In genomic region chr2:158734500-158735152, GRCm38 (mm10) we compare ENCODE assay signal across 10 mouse cellular contexts. TPM values are rescaled to one million over a fixed set of nuclear protein-coding genes. Genes with fewer than 3 reads are reported as not detected.
DNase-seq lines count a peak whose midpoint lies in the region; ATAC-seq and TF ChIP-seq lines count a peak whose summit lies in the region.
"Had no signal": no experiment of that assay in that cellular context is flagged by ENCODE, and none has a peak within 500 bp of the region (broad histone marks: within the 10 kb centered on the region; RNA-seq: fewer than 3 reads in every experiment).

No protein-coding gene starts in this region.

- no peak for TF ChIP-seq EP300 in heart, postnatal 0 days (IDR thresholded peaks at IDR 0.05; ENCODE audit: low read depth)

- 55% methylated on average over 7 of the region's 7 CpGs for WGBS in forebrain, embryonic 16.5 days
- 84% methylated on average over 7 of the region's 7 CpGs for WGBS in forebrain, embryonic 12.5 days
- WGBS in heart, postnatal 0 days = 44% methylated on average over 7 of the region's 7 CpGs

- DNase-seq in ovary, postnatal 36 days (ENCODE audit: low spot score) = peak; percentile 62
- no peak for DNase-seq in ovary, postnatal 10 days (ENCODE audit: low spot score)
- DNase-seq in heart, postnatal 0 days (ENCODE audit: low spot score) = peak; percentile 8
- DNase-seq in left cerebral cortex, postnatal 4 days = peak; percentile 32
- no peak for DNase-seq in yolk sac, embryonic 10.5 days (ENCODE audit: low spot score)
- DNase-seq in thymus, postnatal 0 days (ENCODE audit: low spot score) = no peak
- DNase-seq: liver, embryonic 13.5 days had no signal

- no peak for TF ChIP-seq CTCF in heart, postnatal 0 days (IDR thresholded peaks at IDR 0.05; ENCODE audit: low read depth)

- peaks cover 8% of the 10 kb centered on the region for H3K4me1 ChIP-seq in forebrain, embryonic 16.5 days (replicated peaks; ENCODE audit: control insufficient read depth, insufficient read depth, low read length)
- peaks cover 12% of the 10 kb centered on the region; the same call in 1 of the 2 replicates for H3K4me1 ChIP-seq in forebrain, embryonic 12.5 days
- 0 out of 2 replicates have a peak, but pooled peaks cover 4% of the 10 kb centered on the region for H3K4me1 ChIP-seq in heart, postnatal 0 days (ENCODE audit: control insufficient read depth, insufficient read depth)
- H3K4me1 ChIP-seq: embryonic facial prominence, embryonic 12.5 days; liver, embryonic 13.5 days had no signal

- no peak overlapping the region for H3K4me2 ChIP-seq in forebrain, embryonic 16.5 days (ENCODE audit: low read length)
- H3K4me2 ChIP-seq in forebrain, embryonic 12.5 days = no peak overlapping the region
- H3K4me2 ChIP-seq in heart, postnatal 0 days (ENCODE audit: low read depth, low read length) = no peak overlapping the region
- H3K4me2 ChIP-seq: embryonic facial prominence, embryonic 12.5 days; liver, embryonic 13.5 days had no signal

- no peaks in the 10 kb centered on the region for H3K27me3 ChIP-seq in forebrain, embryonic 16.5 days (replicated peaks; ENCODE audit: control insufficient read depth, insufficient read depth, low read length)
- H3K27me3 ChIP-seq in forebrain, embryonic 12.5 days = no peaks in the 10 kb centered on the region
- no peaks in the 10 kb centered on the region for H3K27me3 ChIP-seq in heart, postnatal 0 days (ENCODE audit: control insufficient read depth, insufficient read depth, low read length)
- H3K27me3 ChIP-seq: embryonic facial prominence, embryonic 12.5 days; liver, embryonic 13.5 days had no signal

- H3K36me3 ChIP-seq in forebrain, embryonic 16.5 days (ENCODE audit: control insufficient read depth, insufficient read depth) = no peaks in the 10 kb centered on the region
- no peaks in the 10 kb centered on the region for H3K36me3 ChIP-seq in forebrain, embryonic 12.5 days (replicated peaks)
- H3K36me3 ChIP-seq in heart, postnatal 0 days (replicated peaks; ENCODE audit: control insufficient read depth, insufficient read depth, low read length) = no peaks in the 10 kb centered on the region
- H3K36me3 ChIP-seq: embryonic facial prominence, embryonic 12.5 days; liver, embryonic 13.5 days had no signal

- peak overlapping the region; percentile 47 for H3K27ac ChIP-seq in forebrain, embryonic 16.5 days (ENCODE audit: low read length)
- H3K27ac ChIP-seq in forebrain, embryonic 12.5 days = no peak overlapping the region
- H3K27ac ChIP-seq in heart, postnatal 0 days (ENCODE audit: low read depth) = peak overlapping the region; percentile 53
- H3K27ac ChIP-seq: embryonic facial prominence, embryonic 12.5 days; liver, embryonic 13.5 days had no signal

- H3K9me3 ChIP-seq in forebrain, embryonic 16.5 days (ENCODE audit: control insufficient read depth, low read length) = no peaks in the 10 kb centered on the region
- no peaks in the 10 kb centered on the region for H3K9me3 ChIP-seq in forebrain, embryonic 12.5 days
- no peaks in the 10 kb centered on the region for H3K9me3 ChIP-seq in heart, postnatal 0 days (replicated peaks; ENCODE audit: control insufficient read depth, low read length)
- H3K9me3 ChIP-seq: embryonic facial prominence, embryonic 12.5 days; liver, embryonic 13.5 days had no signal

- intact Hi-C loops in left cerebral cortex, postnatal 4 days (cut with DNase I) = no loop called here

- ATAC-seq in forebrain, embryonic 16.5 days = peak; percentile 81
- ATAC-seq in forebrain, embryonic 12.5 days (ENCODE audit: low FRiP score) = no peak
- peak; percentile 70 for ATAC-seq in heart, postnatal 0 days (ENCODE audit: insufficient read depth, low read depth)

- H3K4me3 ChIP-seq in forebrain, embryonic 16.5 days (replicated peaks; ENCODE audit: low read length) = no peak overlapping the region
- H3K4me3 ChIP-seq in forebrain, embryonic 12.5 days (replicated peaks) = no peak overlapping the region
- H3K4me3 ChIP-seq in heart, postnatal 0 days (ENCODE audit: low read depth, low read length) = no peak overlapping the region
- H3K4me3 ChIP-seq: embryonic facial prominence, embryonic 12.5 days; liver, embryonic 13.5 days had no signal

- H3K9ac ChIP-seq in forebrain, embryonic 16.5 days (replicated peaks; ENCODE audit: low read depth, low read length) = no peak overlapping the region
- no peak overlapping the region for H3K9ac ChIP-seq in forebrain, embryonic 12.5 days
- no peak overlapping the region for H3K9ac ChIP-seq in heart, postnatal 0 days (replicated peaks; ENCODE audit: low read depth, low read length)
- H3K9ac ChIP-seq: embryonic facial prominence, embryonic 12.5 days; liver, embryonic 13.5 days had no signal

RNA-seq across cellular contexts. Expression of gene Fam83d, which starts 33.3 kb away (rescaled TPM):
- 18.5 and 20.6 TPM in 2 replicates for polyA plus RNA-seq in forebrain, embryonic 16.5 days (2015; fragmentation: Nextera tagmentation; extraction: Ambion mirVana)
- 50.9 and 51.0 TPM in 2 replicates for polyA plus RNA-seq in forebrain, embryonic 12.5 days (2016; fragmentation: Nextera tagmentation; extraction: Ambion mirVana)
- 37.7 and 75.5 TPM in 2 replicates for total RNA-seq in heart, postnatal 0 days (2014; rRNA removed; ENCODE audit: low replicate concordance)
- 18.6 and 19.3 TPM in 2 replicates for polyA plus RNA-seq in heart, postnatal 0 days (2015; fragmentation: Nextera tagmentation; extraction: Ambion mirVana)
- 1 to 10 TPM; 2.7 to 3.3 TPM for total RNA-seq in left cerebral cortex, postnatal 4 days (2021)
- polyA plus RNA-seq in thymus, postnatal 0 days (2015; fragmentation: Nextera tagmentation; extraction: Ambion mirVana) = 18.7 and 19.8 TPM in 2 replicates

RNA-seq across cellular contexts. Expression of gene Dhx35, which starts 60.0 kb away (rescaled TPM):
- polyA plus RNA-seq in forebrain, embryonic 16.5 days (2015; fragmentation: Nextera tagmentation; extraction: Ambion mirVana) = 16.5 and 17.7 TPM in 2 replicates
- 20.1 and 22.7 TPM in 2 replicates for polyA plus RNA-seq in forebrain, embryonic 12.5 days (2016; fragmentation: Nextera tagmentation; extraction: Ambion mirVana)
- 30.7 and 36.9 TPM in 2 replicates for total RNA-seq in heart, postnatal 0 days (2014; rRNA removed; ENCODE audit: low replicate concordance)
- 11.6 and 13.4 TPM in 2 replicates for polyA plus RNA-seq in heart, postnatal 0 days (2015; fragmentation: Nextera tagmentation; extraction: Ambion mirVana)
- total RNA-seq in left cerebral cortex, postnatal 4 days (2021) = 10 to 100 TPM; 23.7 to 24.3 TPM
- 9.3 and 11.1 TPM in 2 replicates for polyA plus RNA-seq in thymus, postnatal 0 days (2015; fragmentation: Nextera tagmentation; extraction: Ambion mirVana)

Comparison
In these comparisons a context has a peak if more than half of its experiments do, and no peak if none do; other contexts are left out.
1. DNase-seq: peak in ovary, postnatal 36 days (single experiment), heart, postnatal 0 days (single experiment) and left cerebral cortex, postnatal 4 days (single experiment); none in ovary, postnatal 10 days (single experiment), yolk sac, embryonic 10.5 days (single experiment) and thymus, postnatal 0 days (single experiment).